Mouse (Mus musculus) intestine, embryonic 14.5 days (tissue): ENCODE data around the gene Rbm5. TPM values are rescaled to one million over a fixed set of nuclear protein-coding genes. Genes with fewer than 3 reads are reported as not detected.
A peak's percentile ranks its signal among the peaks of the same experiment; 100 is the strongest.

Experiments
- ATAC-seq: fragments of 200-750 bp; cut with Nextera tagmentation; replicated peaks from 2 replicates; pipeline ENCODE4 v1.8.0; 2017; ENCODE audit warnings: low read depth, moderate number of reproducible peaks, moderate TSS enrichment, moderate library complexity; ENCODE audit not compliant: low FRiP score, low TSS enrichment
- DNase-seq: peaks from one replicate; pipeline ENCODE4 v3.0.0-alpha.2; 2018; ENCODE audit warnings: low spot score
- H3K27ac ChIP-seq: fragments of 300-500 bp; sonication (generic); 2 replicates; pipeline ENCODE4 v1.5.1; 2014; ENCODE audit warnings: low read depth, mild to moderate bottlenecking, control low read depth
- H3K27me3 ChIP-seq: fragments of 300-500 bp; sonication (generic); replicated peaks from 2 replicates; pipeline ENCODE4 v1.6.1; 2014; ENCODE audit warnings: low read length, control low read depth; ENCODE audit not compliant: control insufficient read depth, insufficient read depth
- H3K36me3 ChIP-seq: fragments of 300-500 bp; sonication (generic); 2 replicates; pipeline ENCODE4 v1.6.1; 2014; ENCODE audit warnings: low read length, control low read depth; ENCODE audit not compliant: control insufficient read depth, insufficient read depth
- H3K4me1 ChIP-seq: fragments of 300-500 bp; sonication (generic); replicated peaks from 2 replicates; pipeline ENCODE4 v1.6.1; 2014; ENCODE audit warnings: low read length, control low read depth, mixed read lengths; ENCODE audit not compliant: control insufficient read depth, insufficient read depth
- H3K4me2 ChIP-seq: fragments of 300-500 bp; sonication (generic); 2 replicates; pipeline ENCODE4 v1.6.1; 2014; ENCODE audit warnings: low read length
- H3K4me3 ChIP-seq: fragments of 300-500 bp; sonication (generic); 2 replicates; pipeline ENCODE4 v1.5.1; 2014; ENCODE audit warnings: low read depth, low read length, control low read depth, mixed read lengths
- H3K9ac ChIP-seq: fragments of 300-500 bp; sonication (generic); 2 replicates; pipeline ENCODE4 v1.6.1; 2014; ENCODE audit warnings: mild to moderate bottlenecking, low read length
- H3K9me3 ChIP-seq: fragments of 300-500 bp; sonication (generic); 2 replicates; pipeline ENCODE4 v1.6.1; 2016; ENCODE audit warnings: low read length, control low read depth; ENCODE audit not compliant: control insufficient read depth
- WGBS: fragments of 180-500 bp; shearing (Covaris S2); extraction: QIAGEN DNeasy Blood & Tissue Kit; methylation state at CpG from one replicate; pipeline ENCODE4 v1.1.7; 2014; 5-methylcytosine and 5-hydroxymethylcytosine counted together
- polyA plus RNA-seq: library from polyadenylated mRNA; unstranded; fragments of >200 nt; fragmentation: Nextera tagmentation; extraction: Ambion mirVana; gene quantifications from 2 replicates; pipeline ENCODE4 v1.2.1, GENCODE M21; 2014

Rbm5 gene
- polyA plus RNA-seq, 1 experiment from 2014 or later, result 156 TPM

GRCm38 (mm10) chr9:107709697-107710483, 60.9 kb downstream of the Rbm5 start, which contains the start of gene Sema3f:
Sema3f (minus strand) TSS chr9:107710475.
- peaks cover 47% of the 10 kb centered on the region for H3K4me1 ChIP-seq

GRCm38 (mm10) chr9:107709096-107709696, 61.6 kb downstream of the Rbm5 start:
- H3K27me3 ChIP-seq, result no peaks in the 10 kb centered on the region
- peaks cover 46% of the 10 kb centered on the region for H3K4me1 ChIP-seq
- H3K36me3 ChIP-seq, result peaks cover 7% of the 10 kb centered on the region
- peak overlapping the region; percentile 72; the same call in 1 of the 2 replicates for H3K27ac ChIP-seq
- H3K4me3 ChIP-seq, result peak overlapping the region; percentile 69
- WGBS, result under 1% methylated on average over 50 of the region's 55 CpGs
- peak; percentile 79 for DNase-seq
- no peaks in the 10 kb centered on the region for H3K9me3 ChIP-seq
- H3K9ac ChIP-seq, result peak overlapping the region; percentile 73
- H3K4me2 ChIP-seq, result peak overlapping the region; percentile 89
- ATAC-seq, result no peak; the same call in 1 of the 2 replicates

More at GRCm38 (mm10) chr9:107709697-107710483, 60.9 kb downstream of the Rbm5 start, which contains the start of gene Sema3f:
- under 1% methylated on average over 81 of the region's 86 CpGs for WGBS
- H3K9me3 ChIP-seq, result no peaks in the 10 kb centered on the region
- H3K27ac ChIP-seq, result peak within 1 kb of the TSS; percentile 72; the same call in 1 of the 2 replicates
- H3K4me2 ChIP-seq, result peak within 1 kb of the TSS; percentile 89
- H3K36me3 ChIP-seq, result peaks cover 4% of the 10 kb centered on the region
- H3K9ac ChIP-seq, result peak within 1 kb of the TSS; percentile 73
- peak within 1 kb of the TSS; percentile 69 for H3K4me3 ChIP-seq
- DNase-seq, result peak; percentile 91
- ATAC-seq, result peak; percentile 82
- no peaks in the 10 kb centered on the region for H3K27me3 ChIP-seq

GRCm38 (mm10) chr9:107708439-107709095, 62.2 kb downstream of the Rbm5 start:
- DNase-seq, result peak; percentile 61
- H3K9me3 ChIP-seq, result no peaks in the 10 kb centered on the region
- H3K4me3 ChIP-seq, result peak overlapping the region; percentile 69
- peaks cover 10% of the 10 kb centered on the region for H3K36me3 ChIP-seq
- H3K27ac ChIP-seq, result peak overlapping the region; percentile 72
- no peaks in the 10 kb centered on the region for H3K27me3 ChIP-seq
- H3K4me1 ChIP-seq, result peaks cover 46% of the 10 kb centered on the region
- no peak for ATAC-seq
- H3K4me2 ChIP-seq, result peak overlapping the region; percentile 89
- peak overlapping the region; percentile 73 for H3K9ac ChIP-seq
- 4% methylated on average over 21 of the region's 21 CpGs for WGBS

DNA sequence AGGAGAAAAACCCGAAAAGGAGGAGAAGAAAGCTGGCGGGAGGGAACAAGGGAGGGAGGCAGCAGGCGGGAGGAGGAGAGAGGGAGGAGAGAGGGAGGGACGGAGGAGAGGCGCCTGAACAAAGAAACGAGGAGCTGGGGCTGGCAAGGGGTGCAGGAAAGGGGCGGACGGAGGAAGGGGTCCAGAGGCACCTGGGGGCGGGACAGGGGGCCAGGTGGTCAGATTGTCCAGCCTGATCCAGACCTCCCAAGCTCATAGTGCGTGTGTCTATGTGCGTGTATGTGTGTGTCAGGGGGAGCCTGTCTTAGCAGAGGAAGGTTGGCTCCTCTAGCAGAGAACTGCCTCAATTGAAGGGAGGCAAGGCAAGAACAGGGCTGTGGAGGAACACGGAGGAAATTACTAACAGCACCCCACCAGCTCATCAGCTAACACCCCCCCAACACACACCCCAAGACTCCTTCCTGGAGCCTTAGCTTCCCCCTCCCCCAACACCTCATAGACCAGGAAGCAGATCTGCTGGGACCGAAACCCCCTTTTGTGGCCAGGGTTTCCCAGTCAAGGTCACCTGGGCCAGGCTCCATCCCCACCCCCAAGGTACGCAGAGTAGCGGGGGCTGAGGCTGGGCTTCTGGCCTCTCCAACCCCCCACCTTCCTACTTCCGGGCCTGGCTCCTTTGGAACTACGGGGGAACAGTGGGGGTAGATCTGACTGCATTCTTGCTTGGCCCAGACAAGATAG, 62.9 kb downstream of the Rbm5 start:
- H3K36me3 ChIP-seq, result peaks cover 10% of the 10 kb centered on the region
- H3K9ac ChIP-seq, result peak overlapping the region; percentile 73
- ATAC-seq (no peak), DNase-seq (peak; percentile 81)
- H3K4me3 ChIP-seq, result peak overlapping the region; percentile 69
- peaks cover 51% of the 10 kb centered on the region for H3K4me1 ChIP-seq
- no peaks in the 10 kb centered on the region for H3K27me3 ChIP-seq
- 2% methylated on average over 17 of the region's 17 CpGs for WGBS
- no peaks in the 10 kb centered on the region for H3K9me3 ChIP-seq
- H3K27ac ChIP-seq, result peak overlapping the region; percentile 72
- H3K4me2 ChIP-seq, result peak overlapping the region; percentile 89

DNA sequence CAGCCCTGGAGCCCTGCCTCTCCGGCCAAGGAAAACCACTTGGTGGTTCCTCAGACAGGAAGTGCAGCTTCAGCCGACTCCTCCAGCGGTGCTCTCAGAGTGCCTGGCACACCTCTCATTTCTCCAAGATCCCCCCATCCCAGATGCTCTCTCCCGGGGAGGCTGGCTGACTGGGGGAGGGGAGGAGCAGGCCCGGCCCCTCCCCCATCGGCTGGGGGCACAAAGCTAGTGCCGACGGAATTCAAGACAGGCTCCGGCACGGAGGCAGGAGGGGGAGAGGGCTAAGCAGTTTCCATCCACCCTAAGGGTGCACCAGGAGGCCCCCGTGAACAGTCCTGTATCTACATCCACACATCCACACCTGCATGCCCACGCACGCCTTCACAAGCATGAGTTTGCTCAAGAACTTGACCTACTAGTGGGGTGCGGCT, 64.0 kb downstream of the Rbm5 start:
- no peak for ATAC-seq

GRCm38 (mm10) chr9:107703337-107704122, 67.3 kb downstream of the Rbm5 start:
- H3K27ac ChIP-seq, result peak overlapping the region; percentile 23; the same call in 1 of the 2 replicates
- no peaks in the 10 kb centered on the region for H3K9me3 ChIP-seq
- ATAC-seq (no peak), DNase-seq (no peak)
- no peaks in the 10 kb centered on the region for H3K27me3 ChIP-seq
- no peak overlapping the region for H3K4me3 ChIP-seq
- no peak overlapping the region for H3K4me2 ChIP-seq
- H3K36me3 ChIP-seq, result peaks cover 10% of the 10 kb centered on the region
- H3K4me1 ChIP-seq, result peaks cover 87% of the 10 kb centered on the region
- WGBS, result 53% methylated on average over 14 of the region's 14 CpGs
- no peak overlapping the region for H3K9ac ChIP-seq

More for the DNA sequence above, 64.0 kb downstream of the Rbm5 start:
- Histone ChIP-seq H3K27me3 (no peaks in the 10 kb centered on the region), H3K9me3 (no peaks in the 10 kb centered on the region), H3K4me3 (peak overlapping the region; percentile 69), H3K36me3 (peaks cover 10% of the 10 kb centered on the region), H3K4me1 (peaks cover 60% of the 10 kb centered on the region), H3K9ac (peak overlapping the region; percentile 73), H3K27ac (peak overlapping the region; percentile 72; the same call in 1 of the 2 replicates), H3K4me2 (peak overlapping the region; percentile 89)
- WGBS, result 3% methylated on average over 14 of the region's 14 CpGs
- DNase-seq, result peak; percentile 65

DNA sequence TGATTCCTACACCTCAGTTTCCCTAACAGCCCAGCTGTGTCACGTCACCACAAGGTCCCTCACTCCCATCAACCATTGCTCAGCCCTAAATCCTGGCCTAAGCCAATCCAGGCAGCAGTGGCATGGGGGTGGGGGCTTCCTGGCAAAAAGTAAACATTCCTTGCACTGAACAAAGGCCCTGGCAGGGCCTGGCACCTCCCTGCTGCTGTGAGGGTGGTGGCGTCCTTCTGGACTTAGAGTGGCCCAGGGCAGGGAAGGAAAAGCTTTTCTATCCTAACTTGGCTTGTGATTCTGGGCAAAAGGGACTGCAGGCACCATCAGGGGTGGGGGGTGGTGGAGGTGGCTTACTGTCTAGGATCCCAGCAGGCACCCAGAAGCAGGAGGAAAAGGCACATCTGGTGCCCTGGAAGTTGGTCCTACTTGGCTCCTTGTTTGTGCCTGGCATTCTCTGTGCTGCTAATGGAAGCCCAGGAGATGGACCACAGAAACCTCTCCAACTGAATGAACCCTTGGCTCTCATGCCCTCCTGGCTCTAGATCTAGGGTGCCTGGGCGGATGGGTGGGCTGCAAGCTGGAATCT, 68.1 kb downstream of the Rbm5 start:
- H3K4me1 ChIP-seq, result peaks cover 90% of the 10 kb centered on the region
- H3K4me2 ChIP-seq, result no peak overlapping the region
- no peak overlapping the region for H3K27ac ChIP-seq
- ATAC-seq, result no peak
- no peak for DNase-seq
- WGBS, result 67% methylated on average over 3 of the region's 3 CpGs
- no peak overlapping the region for H3K4me3 ChIP-seq
- peaks cover 10% of the 10 kb centered on the region for H3K36me3 ChIP-seq
- H3K9ac ChIP-seq, result no peak overlapping the region
- no peaks in the 10 kb centered on the region for H3K9me3 ChIP-seq
- no peaks in the 10 kb centered on the region for H3K27me3 ChIP-seq
